ENCODE assay signal across 14 mouse cellular contexts in genomic region chr16:8747772-8748171, GRCm38 (mm10). TPM values are rescaled to one million over a fixed set of nuclear protein-coding genes. Genes with fewer than 3 reads are reported as not detected.
A peak's percentile ranks its signal among the peaks of the same experiment; 100 is the strongest.
DNase-seq lines count a peak whose midpoint lies in the region; ATAC-seq and TF ChIP-seq lines count a peak whose summit lies in the region.
"Had no signal": no experiment of that assay in that cellular context is flagged by ENCODE, and none has a peak within 500 bp of the region (broad histone marks: within the 10 kb centered on the region; RNA-seq: fewer than 3 reads in every experiment).

No protein-coding gene starts in this region.

- no peak for TF ChIP-seq POLR2A in spleen, adult 2 months (IDR thresholded peaks at IDR 0.05; ENCODE audit: low read depth, low read length)

- no peaks in the 10 kb centered on the region for H3K9me3 ChIP-seq in liver, embryonic 11.5 days (ENCODE audit: control insufficient read depth, low read length)
- no peaks in the 10 kb centered on the region for H3K9me3 ChIP-seq in hindbrain, embryonic 11.5 days (ENCODE audit: control insufficient read depth, low read length)
- H3K9me3 ChIP-seq: forebrain, embryonic 12.5 days; G1E; midbrain, embryonic 10.5 days had no signal

- H3K27ac ChIP-seq in spleen, adult 2 months (ENCODE audit: insufficient read depth, low read length): peak overlapping the region; percentile 31
- H3K27ac ChIP-seq in liver, embryonic 11.5 days (ENCODE audit: low read depth, low read length): peak overlapping the region; percentile 54
- no peak overlapping the region for H3K27ac ChIP-seq in hindbrain, embryonic 11.5 days (ENCODE audit: low read depth, low read length)
- H3K27ac ChIP-seq: forebrain, embryonic 12.5 days; midbrain, embryonic 10.5 days had no signal

- no peaks in the 10 kb centered on the region for H3K36me3 ChIP-seq in spleen, adult 2 months (ENCODE audit: control insufficient read depth, insufficient read depth, low read length)
- no peaks in the 10 kb centered on the region for H3K36me3 ChIP-seq in liver, embryonic 11.5 days (ENCODE audit: control insufficient read depth, insufficient read depth, low read length)
- no peaks in the 10 kb centered on the region for H3K36me3 ChIP-seq in hindbrain, embryonic 11.5 days (ENCODE audit: control insufficient read depth, insufficient read depth, low read length)
- H3K36me3 ChIP-seq: forebrain, embryonic 12.5 days; G1E; midbrain, embryonic 10.5 days had no signal

- no peak for DNase-seq in spleen, adult 2 months (ENCODE audit: low read depth in 1 of 2, low spot score in 2 of 2)
- DNase-seq in spleen, adult 18-20 months: no peak
- no peak for DNase-seq in liver, embryonic 11.5 days (ENCODE audit: low spot score)
- DNase-seq in hindbrain, embryonic 11.5 days (ENCODE audit: low spot score): no peak
- DNase-seq in lung, postnatal 36 days: no peak
- DNase-seq in kidney, postnatal 14 days: no peak
- DNase-seq in frontal cortex, postnatal 10 days (ENCODE audit: low spot score in 2 of 2): no peak
- DNase-seq: adrenal gland, adult 8-10 months; cerebellum, adult 18-20 months; right cerebral cortex, postnatal 25 days had no signal

- H3K4me1 ChIP-seq in spleen, adult 2 months (ENCODE audit: control insufficient read depth, insufficient read depth, insufficient read length): peaks cover 12% of the 10 kb centered on the region; the same call in 1 of the 2 replicates
- peaks cover 31% of the 10 kb centered on the region for H3K4me1 ChIP-seq in liver, embryonic 11.5 days (replicated peaks; ENCODE audit: control insufficient read depth, insufficient read depth, low read length)
- no peaks in the 10 kb centered on the region for H3K4me1 ChIP-seq in hindbrain, embryonic 11.5 days (replicated peaks; ENCODE audit: control insufficient read depth, insufficient read depth, low read length)
- H3K4me1 ChIP-seq: forebrain, embryonic 12.5 days; midbrain, embryonic 10.5 days had no signal

- 15% methylated on average over 3 of the region's 3 CpGs for WGBS in spleen, adult 2 months
- WGBS in liver, embryonic 11.5 days: 50% methylated on average over 3 of the region's 3 CpGs
- WGBS in hindbrain, embryonic 11.5 days: 88% methylated on average over 3 of the region's 3 CpGs

- peak overlapping the region; percentile 31; the same call in 1 of the 2 replicates for H3K9ac ChIP-seq in liver, embryonic 11.5 days (ENCODE audit: low read depth, low read length)
- H3K9ac ChIP-seq in hindbrain, embryonic 11.5 days (ENCODE audit: low read depth, low read length): no peak overlapping the region
- H3K9ac ChIP-seq: forebrain, embryonic 12.5 days had no signal

- H3K27me3 ChIP-seq in spleen, adult 2 months (ENCODE audit: control insufficient read depth, insufficient read depth, low read length): no peaks in the 10 kb centered on the region
- no peaks in the 10 kb centered on the region for H3K27me3 ChIP-seq in liver, embryonic 11.5 days (replicated peaks; ENCODE audit: control insufficient read depth, insufficient read depth, low read length)
- no peaks in the 10 kb centered on the region for H3K27me3 ChIP-seq in hindbrain, embryonic 11.5 days (ENCODE audit: control insufficient read depth, insufficient read depth, low read length)

- H3K4me3 ChIP-seq in spleen, adult 2 months (ENCODE audit: extremely low read depth, insufficient read depth, insufficient read length): no peak overlapping the region
- H3K4me3 ChIP-seq in liver, embryonic 11.5 days (ENCODE audit: low read depth, low read length): no peak overlapping the region
- no peak overlapping the region for H3K4me3 ChIP-seq in hindbrain, embryonic 11.5 days (ENCODE audit: low read depth, low read length)
- H3K4me3 ChIP-seq: forebrain, embryonic 12.5 days; midbrain, embryonic 10.5 days had no signal

- no peak overlapping the region for H3K4me2 ChIP-seq in liver, embryonic 11.5 days
- H3K4me2 ChIP-seq in hindbrain, embryonic 11.5 days (replicated peaks; ENCODE audit: low read depth, low read length): no peak overlapping the region
- H3K4me2 ChIP-seq: forebrain, embryonic 12.5 days had no signal

- no peak for TF ChIP-seq CTCF in spleen, adult 2 months (IDR thresholded peaks at IDR 0.05; ENCODE audit: extremely low read depth, insufficient read depth, insufficient read length, insufficient replicate concordance)

- ATAC-seq in liver, embryonic 11.5 days (replicated peaks; ENCODE audit: low FRiP score): no peak
- peak; percentile 20; the same call in 1 of the 2 replicates for ATAC-seq in megakaryocyte progenitor cell, adult 5-6 weeks (replicated peaks; ENCODE audit: poor library complexity)
- ATAC-seq in hindbrain, embryonic 11.5 days (ENCODE audit: low FRiP score): no peak

RNA-seq across cellular contexts. Expression of gene Usp7, which starts 44.3 kb away (rescaled TPM):
- polyA plus RNA-seq in spleen, adult 2 months (2012; rRNA removed): 22.2 and 26.3 TPM in 2 replicates
- polyA plus RNA-seq in liver, embryonic 11.5 days (2014; fragmentation: Nextera tagmentation; extraction: Ambion mirVana): 34.6 and 43.3 TPM in 2 replicates
- total RNA-seq in megakaryocyte progenitor cell, adult 5-6 weeks (2015): 153 and 167 TPM in 2 replicates
- 135 and 168 TPM in 2 replicates for total RNA-seq in megakaryocyte progenitor cell, adult 5-6 weeks (2017)
- 36.9 and 51.9 TPM in 2 replicates for polyA plus RNA-seq in hindbrain, embryonic 11.5 days (2014; fragmentation: Nextera tagmentation; extraction: Ambion mirVana)
